Mouse (Mus musculus): ENCODE results near the gene Usp54. TPM values are rescaled to one million over a fixed set of nuclear protein-coding genes. Genes with fewer than 3 reads are reported as not detected.
A peak's percentile ranks its signal among the peaks of the same experiment; 100 is the strongest.

Usp54 gene
- polyA plus RNA-seq, 1 experiment from 2014 or later: 12.6 TPM

GRCm38 (mm10) chr14:20672990-20673389 is 32.1 kb upstream of the Usp54 start:
- no peak overlapping the region for H3K4me2 ChIP-seq (ENCODE audit: low read depth, low read length)
- H3K36me3 ChIP-seq (replicated peaks; ENCODE audit: control insufficient read depth, insufficient read depth, low read depth, low read length): 0 out of 2 replicates have a peak, but pooled peaks cover 2% of the 10 kb centered on the region
- no peak for ATAC-seq (replicated peaks; ENCODE audit: insufficient number of reproducible peaks, low FRiP score, low TSS enrichment, low read depth)
- no peaks in the 10 kb centered on the region for H3K4me1 ChIP-seq (ENCODE audit: control insufficient read depth, insufficient read depth, low read length)
- 90% methylated on average over 2 of the region's 2 CpGs for WGBS
- H3K9me3 ChIP-seq (replicated peaks; ENCODE audit: control insufficient read depth, low read length): no peaks in the 10 kb centered on the region
- H3K27ac ChIP-seq (replicated peaks; ENCODE audit: low read depth, low read length): no peak overlapping the region
- H3K9ac ChIP-seq (replicated peaks; ENCODE audit: low read length): no peak overlapping the region
- peak; percentile 49 for DNase-seq (ENCODE audit: low spot score)
- no peaks in the 10 kb centered on the region for H3K27me3 ChIP-seq (ENCODE audit: control insufficient read depth, insufficient read depth, low read length)
- no peak overlapping the region for H3K4me3 ChIP-seq (ENCODE audit: low read depth, low read length)

- Histone ChIP-seq H3K9ac (replicated peaks; ENCODE audit: low read length) (no peak within 1 kb of the TSS), H3K4me2 (ENCODE audit: low read depth, low read length) (no peak within 1 kb of the TSS), H3K27ac (replicated peaks; ENCODE audit: low read depth, low read length) (no peak within 1 kb of the TSS), H3K4me3 (ENCODE audit: low read depth, low read length) (no peak within 1 kb of the TSS), H3K36me3 (replicated peaks; ENCODE audit: control insufficient read depth, insufficient read depth, low read depth, low read length) (no peaks in the 10 kb centered on the region), H3K27me3 (ENCODE audit: control insufficient read depth, insufficient read depth, low read length) (no peaks in the 10 kb centered on the region), H3K4me1 (ENCODE audit: control insufficient read depth, insufficient read depth, low read length) (no peaks in the 10 kb centered on the region), H3K9me3 (replicated peaks; ENCODE audit: control insufficient read depth, low read length) (no peaks in the 10 kb centered on the region)
- ATAC-seq (replicated peaks; ENCODE audit: insufficient number of reproducible peaks, low FRiP score, low TSS enrichment, low read depth) (no peak), DNase-seq (ENCODE audit: low spot score) (no peak)
- 81% methylated on average over 8 of the region's 8 CpGs for WGBS
Observed at GRCm38 (mm10) chr14:20668154-20668810, 27.4 kb upstream of the Usp54 start, which contains the start of gene Synpo2l. Synpo2l (minus strand) TSS chr14:20668354.

GRCm38 (mm10) chr14:20667469-20667868 is 26.6 kb upstream of the Usp54 start:
- H3K9ac ChIP-seq (replicated peaks; ENCODE audit: low read length): no peak overlapping the region
- H3K4me3 ChIP-seq (ENCODE audit: low read depth, low read length): no peak overlapping the region
- H3K27ac ChIP-seq (replicated peaks; ENCODE audit: low read depth, low read length): no peak overlapping the region

GRCm38 (mm10) chr14:20664436-20664835 is 23.6 kb upstream of the Usp54 start:
- Histone ChIP-seq H3K9me3 (replicated peaks; ENCODE audit: control insufficient read depth, low read length) (no peaks in the 10 kb centered on the region), H3K4me3 (ENCODE audit: low read depth, low read length) (no peak overlapping the region), H3K4me2 (ENCODE audit: low read depth, low read length) (no peak overlapping the region), H3K27ac (replicated peaks; ENCODE audit: low read depth, low read length) (no peak overlapping the region), H3K9ac (replicated peaks; ENCODE audit: low read length) (peak overlapping the region; percentile 25; the same call in 1 of the 2 replicates), H3K36me3 (replicated peaks; ENCODE audit: control insufficient read depth, insufficient read depth, low read depth, low read length) (no peaks in the 10 kb centered on the region), H3K27me3 (ENCODE audit: control insufficient read depth, insufficient read depth, low read length) (peaks cover 2% of the 10 kb centered on the region; the same call in 1 of the 2 replicates), H3K4me1 (ENCODE audit: control insufficient read depth, insufficient read depth, low read length) (no peaks in the 10 kb centered on the region)
- no peak for ATAC-seq (replicated peaks; ENCODE audit: insufficient number of reproducible peaks, low FRiP score, low TSS enrichment, low read depth)
- peak; percentile 6 for DNase-seq (ENCODE audit: low spot score)
- WGBS: 59% methylated on average over 3 of the region's 3 CpGs

More at GRCm38 (mm10) chr14:20667469-20667868, 26.6 kb upstream of the Usp54 start:
- H3K4me2 ChIP-seq (ENCODE audit: low read depth, low read length): no peak overlapping the region
- no peaks in the 10 kb centered on the region for H3K27me3 ChIP-seq (ENCODE audit: control insufficient read depth, insufficient read depth, low read length)
- 59% methylated on average over 1 of the region's 1 CpGs for WGBS
- ATAC-seq (replicated peaks; ENCODE audit: insufficient number of reproducible peaks, low FRiP score, low TSS enrichment, low read depth) (no peak), DNase-seq (ENCODE audit: low spot score) (no peak)
- no peaks in the 10 kb centered on the region for H3K4me1 ChIP-seq (ENCODE audit: control insufficient read depth, insufficient read depth, low read length)
- H3K9me3 ChIP-seq (replicated peaks; ENCODE audit: control insufficient read depth, low read length): no peaks in the 10 kb centered on the region
- H3K36me3 ChIP-seq (replicated peaks; ENCODE audit: control insufficient read depth, insufficient read depth, low read depth, low read length): no peaks in the 10 kb centered on the region

- no peaks in the 10 kb centered on the region for H3K36me3 ChIP-seq (replicated peaks; ENCODE audit: control insufficient read depth, insufficient read depth, low read depth, low read length)
- H3K4me2 ChIP-seq (ENCODE audit: low read depth, low read length): no peak overlapping the region
- H3K9me3 ChIP-seq (replicated peaks; ENCODE audit: control insufficient read depth, low read length): no peaks in the 10 kb centered on the region
- H3K27me3 ChIP-seq (ENCODE audit: control insufficient read depth, insufficient read depth, low read length): peaks cover 2% of the 10 kb centered on the region; the same call in 1 of the 2 replicates
- ATAC-seq (replicated peaks; ENCODE audit: insufficient number of reproducible peaks, low FRiP score, low TSS enrichment, low read depth): no peak
- H3K4me3 ChIP-seq (ENCODE audit: low read depth, low read length): no peak overlapping the region
- WGBS: 70% methylated on average over 2 of the region's 2 CpGs
- H3K27ac ChIP-seq (replicated peaks; ENCODE audit: low read depth, low read length): no peak overlapping the region
- DNase-seq (ENCODE audit: low spot score): no peak
- no peaks in the 10 kb centered on the region for H3K4me1 ChIP-seq (ENCODE audit: control insufficient read depth, insufficient read depth, low read length)
- peak overlapping the region; percentile 9; the same call in 1 of the 2 replicates for H3K9ac ChIP-seq (replicated peaks; ENCODE audit: low read length)
Observed at GRCm38 (mm10) chr14:20663601-20664000, 22.7 kb upstream of the Usp54 start.

- H3K4me2 ChIP-seq (ENCODE audit: low read depth, low read length): no peak overlapping the region
- H3K9ac ChIP-seq (replicated peaks; ENCODE audit: low read length): no peak overlapping the region
Observed at GRCm38 (mm10) chr14:20662740-20663139, 21.9 kb upstream of the Usp54 start.

GRCm38 (mm10) chr14:20661661-20662331 is 20.9 kb upstream of the Usp54 start:
- H3K27ac ChIP-seq (replicated peaks; ENCODE audit: low read depth, low read length): peak overlapping the region; percentile 70
- peak; percentile 31 for DNase-seq (ENCODE audit: low spot score)
- no peak for ATAC-seq (replicated peaks; ENCODE audit: insufficient number of reproducible peaks, low FRiP score, low TSS enrichment, low read depth)
- H3K9ac ChIP-seq (replicated peaks; ENCODE audit: low read length): peak overlapping the region; percentile 81
- H3K9me3 ChIP-seq (replicated peaks; ENCODE audit: control insufficient read depth, low read length): no peaks in the 10 kb centered on the region
- 8% methylated on average over 19 of the region's 19 CpGs for WGBS
- peak overlapping the region; percentile 88 for H3K4me2 ChIP-seq (ENCODE audit: low read depth, low read length)
- no peaks in the 10 kb centered on the region for H3K4me1 ChIP-seq (ENCODE audit: control insufficient read depth, insufficient read depth, low read length)
- H3K36me3 ChIP-seq (replicated peaks; ENCODE audit: control insufficient read depth, insufficient read depth, low read depth, low read length): no peaks in the 10 kb centered on the region
- peak overlapping the region; percentile 62 for H3K4me3 ChIP-seq (ENCODE audit: low read depth, low read length)
- peaks cover 2% of the 10 kb centered on the region; the same call in 1 of the 2 replicates for H3K27me3 ChIP-seq (ENCODE audit: control insufficient read depth, insufficient read depth, low read length)

More at GRCm38 (mm10) chr14:20662740-20663139, 21.9 kb upstream of the Usp54 start:
- WGBS: 82% methylated on average over 3 of the region's 3 CpGs
- Histone ChIP-seq H3K27me3 (ENCODE audit: control insufficient read depth, insufficient read depth, low read length) (peaks cover 2% of the 10 kb centered on the region; the same call in 1 of the 2 replicates), H3K27ac (replicated peaks; ENCODE audit: low read depth, low read length) (no peak overlapping the region), H3K36me3 (replicated peaks; ENCODE audit: control insufficient read depth, insufficient read depth, low read depth, low read length) (no peaks in the 10 kb centered on the region), H3K4me3 (ENCODE audit: low read depth, low read length) (no peak overlapping the region), H3K9me3 (replicated peaks; ENCODE audit: control insufficient read depth, low read length) (no peaks in the 10 kb centered on the region), H3K4me1 (ENCODE audit: control insufficient read depth, insufficient read depth, low read length) (no peaks in the 10 kb centered on the region)
- no peak for ATAC-seq (replicated peaks; ENCODE audit: insufficient number of reproducible peaks, low FRiP score, low TSS enrichment, low read depth)
- no peak for DNase-seq (ENCODE audit: low spot score)
